Mouse (Mus musculus): ENCODE data around the gene Lamp2.
"Not testable (repeated sequence)": the region's sequence is repeated elsewhere in the genome, so short reads cannot be mapped to it uniquely, and the experiment has no call there.

Gene Lamp2

GRCm38 (mm10) chrX:38426043-38426442, 30.2 kb downstream of the Lamp2 start:
- DNase-seq (ENCODE audit: low spot score), result no peak

GRCm38 (mm10) chrX:38423096-38423495, 33.2 kb downstream of the Lamp2 start:
- no peak for DNase-seq (ENCODE audit: low spot score)

- DNase-seq (ENCODE audit: low spot score), result no peak
Measured at GRCm38 (mm10) chrX:38422396-38422795, 33.9 kb downstream of the Lamp2 start.

GRCm38 (mm10) chrX:38403879-38404278, 52.4 kb downstream of the Lamp2 start:
- DNase-seq (ENCODE audit: low spot score), result no peak

GRCm38 (mm10) chrX:38402981-38403380, 53.3 kb downstream of the Lamp2 start:
- no peak for DNase-seq (ENCODE audit: low spot score)

GRCm38 (mm10) chrX:38402004-38402403, 54.2 kb downstream of the Lamp2 start:
- DNase-seq (ENCODE audit: low spot score), result no peak

GRCm38 (mm10) chrX:38400616-38401015, 55.6 kb downstream of the Lamp2 start:
- DNase-seq (ENCODE audit: low spot score), result no peak

- DNase-seq (ENCODE audit: low spot score), result no peak
Measured at GRCm38 (mm10) chrX:38399671-38400070, 56.6 kb downstream of the Lamp2 start.

- DNase-seq (ENCODE audit: low spot score), result not testable (repeated sequence)
Measured at GRCm38 (mm10) chrX:38373169-38373568, 83.1 kb downstream of the Lamp2 start.

GRCm38 (mm10) chrX:38364621-38365020, 91.6 kb downstream of the Lamp2 start:
- peak; percentile 10 for DNase-seq (ENCODE audit: low spot score)

- no peak for DNase-seq (ENCODE audit: low spot score)
Measured at GRCm38 (mm10) chrX:38362016-38362415, 94.2 kb downstream of the Lamp2 start.

Data from layer of hippocampus, adult 9-10 months (tissue).